Mouse (Mus musculus) liver, embryonic 12.5 days (tissue): ENCODE measurements around the gene Malrd1. TPM values are rescaled to one million over a fixed set of nuclear protein-coding genes. Genes with fewer than 3 reads are reported as not detected.

Experiments
- ATAC-seq: fragments of 200-750 bp; cut with Nextera tagmentation; 2 replicates; pipeline ENCODE4 v1.8.0; 2017; ENCODE audit warnings: moderate number of reproducible peaks, mild to moderate bottlenecking, moderate library complexity
- H3K27ac ChIP-seq: fragments of 300-500 bp; sonication (generic); 2 replicates; pipeline ENCODE4 v1.5.1; 2016; ENCODE audit warnings: mild to moderate bottlenecking
- H3K27me3 ChIP-seq: fragments of 300-500 bp; sonication (generic); replicated peaks from 2 replicates; pipeline ENCODE4 v1.6.1; 2016; ENCODE audit warnings: mild to moderate bottlenecking, moderate library complexity
- H3K36me3 ChIP-seq: fragments of 300-500 bp; sonication (generic); 2 replicates; pipeline ENCODE4 v1.6.1; 2016; ENCODE audit warnings: mild to moderate bottlenecking, moderate library complexity
- H3K4me1 ChIP-seq: fragments of 300-500 bp; sonication (generic); 2 replicates; pipeline ENCODE4 v1.6.1; 2016
- H3K4me2 ChIP-seq: fragments of 300-500 bp; sonication (generic); 2 replicates; pipeline ENCODE4 v1.6.1; 2016; ENCODE audit warnings: mild to moderate bottlenecking, moderate library complexity
- H3K4me3 ChIP-seq: fragments of 300-500 bp; sonication (generic); 2 replicates; pipeline ENCODE4 v1.5.1; 2016; ENCODE audit warnings: mild to moderate bottlenecking, moderate library complexity
- H3K9ac ChIP-seq: fragments of 300-500 bp; sonication (generic); 2 replicates; pipeline ENCODE4 v1.6.1; 2016; ENCODE audit warnings: mild to moderate bottlenecking, moderate library complexity
- H3K9me3 ChIP-seq: fragments of 300-500 bp; sonication (generic); replicated peaks from 2 replicates; pipeline ENCODE4 v1.6.1; 2016; ENCODE audit warnings: mild to moderate bottlenecking, moderate library complexity
- WGBS: fragments of 180-500 bp; shearing (Covaris S2); methylation state at CpG from one replicate; pipeline ENCODE4 v1.1.7; 2016; ENCODE audit not compliant: insufficient replicate concordance; 5-methylcytosine and 5-hydroxymethylcytosine counted together
- polyA plus RNA-seq: library from polyadenylated mRNA; unstranded; fragments of >200 nt; fragmentation: Nextera tagmentation; extraction: Ambion mirVana; gene quantifications from 2 replicates; pipeline ENCODE4 v1.2.1, GENCODE M21; 2016

Malrd1 gene
- polyA plus RNA-seq, 1 experiment from 2014 or later: not detected

DNA sequence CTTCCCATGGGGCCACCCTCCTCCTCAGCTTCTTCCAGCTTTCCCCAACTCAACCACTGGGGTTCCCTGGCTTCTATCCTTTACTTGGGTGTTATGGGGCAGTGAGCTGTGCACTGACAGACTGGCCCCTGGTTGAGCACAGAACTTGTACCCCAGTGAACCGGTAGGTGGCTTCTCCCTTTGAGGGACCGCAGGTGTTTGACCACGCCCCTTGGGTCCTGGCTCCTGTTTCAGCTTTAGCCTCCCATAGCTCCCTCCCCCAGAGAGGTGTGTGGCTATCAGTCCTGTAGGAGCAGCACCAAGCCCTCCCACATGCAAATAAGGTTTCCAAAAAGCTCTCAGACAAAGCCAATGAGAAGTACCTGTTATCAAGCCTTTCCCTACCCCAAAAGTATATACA, 584.4 kb downstream of the Malrd1 start:
- WGBS: 38% methylated on average over 3 of the region's 3 CpGs
- H3K27ac ChIP-seq: no peak overlapping the region
- no peak overlapping the region for H3K4me3 ChIP-seq
- H3K9me3 ChIP-seq: no peaks in the 10 kb centered on the region
- no peak overlapping the region for H3K4me2 ChIP-seq
- no peak overlapping the region for H3K9ac ChIP-seq
- H3K27me3 ChIP-seq: no peaks in the 10 kb centered on the region
- H3K36me3 ChIP-seq: no peaks in the 10 kb centered on the region
- no peak for ATAC-seq
- H3K4me1 ChIP-seq: no peaks in the 10 kb centered on the region

DNA sequence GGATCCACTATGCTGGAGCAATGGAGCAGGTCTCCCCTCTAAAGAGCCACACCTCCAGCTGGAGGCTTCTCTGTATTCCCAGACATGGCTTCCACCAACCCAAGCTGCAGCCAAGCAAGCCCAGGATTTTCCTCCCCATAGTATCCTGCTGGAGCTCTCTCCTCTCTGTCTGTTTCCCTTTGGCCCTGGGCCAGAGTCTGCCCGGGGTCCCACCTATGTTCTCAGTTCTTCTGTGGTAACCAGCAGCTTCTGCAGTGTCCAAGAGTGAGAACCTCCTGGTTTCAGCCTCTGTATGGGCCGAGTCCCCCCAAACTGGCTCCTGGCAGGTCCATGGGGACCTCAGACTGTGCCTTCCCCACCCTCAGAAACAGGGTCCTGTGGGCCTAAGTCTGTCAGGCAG, 587.1 kb downstream of the Malrd1 start:
- no peak for ATAC-seq
- 48% methylated on average over 2 of the region's 2 CpGs for WGBS
- Histone ChIP-seq H3K4me3 (no peak overlapping the region), H3K9me3 (no peaks in the 10 kb centered on the region), H3K9ac (no peak overlapping the region), H3K27me3 (no peaks in the 10 kb centered on the region), H3K27ac (no peak overlapping the region), H3K36me3 (no peaks in the 10 kb centered on the region), H3K4me2 (no peak overlapping the region), H3K4me1 (no peaks in the 10 kb centered on the region)

DNA sequence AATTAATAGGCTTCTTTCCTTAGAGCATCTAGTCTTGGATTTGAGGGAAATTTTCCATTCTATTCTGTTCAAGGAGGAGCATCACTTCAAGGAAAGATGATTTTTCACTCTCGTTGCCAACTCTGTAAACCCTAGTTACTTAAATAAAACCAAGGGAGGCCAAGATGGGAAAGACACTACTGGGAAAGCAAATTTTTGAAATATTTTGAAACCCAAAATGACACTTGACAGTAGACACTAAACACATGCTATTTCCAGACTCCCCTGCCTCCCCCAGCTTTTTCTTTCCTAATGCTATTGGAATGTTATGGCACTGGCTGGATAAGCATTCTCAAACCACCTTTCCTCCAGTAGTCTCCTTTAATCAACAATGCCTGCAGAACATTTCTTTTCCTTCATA, 621.7 kb downstream of the Malrd1 start:
- no peak overlapping the region for H3K9ac ChIP-seq
- no peaks in the 10 kb centered on the region for H3K36me3 ChIP-seq
- H3K4me1 ChIP-seq: no peaks in the 10 kb centered on the region
- no peak overlapping the region for H3K4me2 ChIP-seq
- no peak overlapping the region for H3K4me3 ChIP-seq
- no peaks in the 10 kb centered on the region for H3K27me3 ChIP-seq
- H3K27ac ChIP-seq: no peak overlapping the region
- WGBS: 46% methylated on average over 1 of the region's 1 CpGs
- no peaks in the 10 kb centered on the region for H3K9me3 ChIP-seq
- no peak for ATAC-seq

DNA sequence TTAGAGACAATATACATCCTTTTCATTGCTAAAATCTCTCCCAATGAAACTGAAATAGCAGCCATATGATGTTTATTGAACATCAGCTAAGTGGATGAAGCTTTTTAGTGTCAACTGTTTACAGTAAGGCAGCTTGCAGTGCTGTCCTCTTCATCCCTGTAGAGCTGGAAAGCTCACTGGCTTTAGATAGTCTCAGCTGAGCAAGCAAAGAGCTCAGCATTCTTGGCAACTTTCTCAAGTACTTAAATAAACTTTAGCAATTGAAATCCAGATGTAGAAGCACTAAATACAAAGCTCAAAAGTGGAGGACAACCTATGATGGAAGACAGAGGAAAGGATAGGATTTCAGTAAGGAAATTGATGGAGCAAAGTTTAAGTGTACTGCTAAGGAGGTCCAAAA, 626.3 kb downstream of the Malrd1 start:
- Histone ChIP-seq H3K9me3 (no peaks in the 10 kb centered on the region), H3K4me1 (no peaks in the 10 kb centered on the region), H3K27ac (no peak overlapping the region), H3K4me2 (no peak overlapping the region), H3K27me3 (no peaks in the 10 kb centered on the region), H3K36me3 (no peaks in the 10 kb centered on the region), H3K4me3 (no peak overlapping the region), H3K9ac (no peak overlapping the region)
- ATAC-seq: no peak

DNA sequence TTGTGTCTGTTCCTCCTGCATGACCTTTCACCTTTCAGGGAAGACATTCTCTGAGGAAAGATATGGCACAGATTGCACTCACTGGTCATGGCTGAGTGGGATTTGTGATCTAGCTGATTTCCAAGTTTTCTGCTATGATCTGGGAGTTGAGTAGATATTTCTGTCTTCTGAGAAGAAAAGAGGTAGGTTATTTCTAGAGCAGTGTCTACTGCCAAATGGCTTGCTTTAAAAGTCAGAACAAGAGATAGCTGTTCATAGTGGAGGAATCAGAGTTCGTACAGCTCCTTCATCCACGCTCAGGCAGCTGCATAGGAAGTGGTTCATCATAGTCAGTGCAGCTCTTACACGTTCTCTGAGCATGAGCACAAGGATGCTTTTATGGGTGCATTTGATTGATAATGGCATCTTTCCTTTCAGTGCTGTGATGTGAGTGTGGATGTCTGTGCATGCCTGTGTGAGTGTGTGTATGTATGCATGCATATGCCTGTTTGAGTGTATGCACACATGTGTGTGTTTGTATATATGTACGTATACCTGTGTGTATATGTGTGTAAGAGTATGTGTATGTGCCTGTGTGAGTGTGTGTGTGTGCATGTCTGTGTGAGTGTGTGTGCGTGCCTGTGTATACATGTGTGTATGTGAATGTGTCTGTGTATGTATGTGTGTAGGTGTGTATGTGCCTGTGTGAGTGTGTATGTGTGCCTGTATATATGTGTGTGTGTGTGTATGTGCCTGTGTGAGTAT, 637.1 kb downstream of the Malrd1 start:
- ATAC-seq: no peak
- WGBS: 67% methylated on average over 5 of the region's 5 CpGs
- no peaks in the 10 kb centered on the region for H3K9me3 ChIP-seq

DNA sequence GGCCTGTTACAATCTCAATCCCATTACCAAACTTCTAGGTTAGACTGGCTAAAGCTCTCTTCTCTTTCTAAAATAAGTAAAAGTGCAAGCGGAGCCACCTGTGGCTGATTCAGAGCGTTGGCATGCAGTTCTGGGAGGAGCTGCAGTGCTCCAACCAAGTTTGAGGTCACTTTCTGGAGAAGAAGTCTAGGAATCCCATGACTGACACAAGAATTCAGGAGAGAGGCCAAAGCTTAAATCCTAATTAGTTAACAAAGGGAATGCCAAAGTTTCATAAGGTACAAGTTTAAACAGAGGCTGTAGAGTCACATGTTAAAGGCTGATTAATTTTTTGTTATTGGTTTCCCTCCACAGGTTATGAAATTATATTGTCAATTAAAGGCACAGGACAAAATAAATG, 642.3 kb downstream of the Malrd1 start:
- WGBS: 42% methylated on average over 2 of the region's 2 CpGs
- Histone ChIP-seq H3K4me1 (no peaks in the 10 kb centered on the region), H3K4me3 (no peak overlapping the region), H3K27me3 (no peaks in the 10 kb centered on the region), H3K4me2 (no peak overlapping the region), H3K9me3 (no peaks in the 10 kb centered on the region), H3K27ac (no peak overlapping the region), H3K9ac (no peak overlapping the region), H3K36me3 (no peaks in the 10 kb centered on the region)
- no peak for ATAC-seq

More for the DNA sequence above, 637.1 kb downstream of the Malrd1 start:
- Histone ChIP-seq H3K4me2 (no peak overlapping the region), H3K4me1 (no peaks in the 10 kb centered on the region), H3K27me3 (no peaks in the 10 kb centered on the region), H3K27ac (no peak overlapping the region), H3K9ac (no peak overlapping the region), H3K36me3 (no peaks in the 10 kb centered on the region), H3K4me3 (no peak overlapping the region)

DNA sequence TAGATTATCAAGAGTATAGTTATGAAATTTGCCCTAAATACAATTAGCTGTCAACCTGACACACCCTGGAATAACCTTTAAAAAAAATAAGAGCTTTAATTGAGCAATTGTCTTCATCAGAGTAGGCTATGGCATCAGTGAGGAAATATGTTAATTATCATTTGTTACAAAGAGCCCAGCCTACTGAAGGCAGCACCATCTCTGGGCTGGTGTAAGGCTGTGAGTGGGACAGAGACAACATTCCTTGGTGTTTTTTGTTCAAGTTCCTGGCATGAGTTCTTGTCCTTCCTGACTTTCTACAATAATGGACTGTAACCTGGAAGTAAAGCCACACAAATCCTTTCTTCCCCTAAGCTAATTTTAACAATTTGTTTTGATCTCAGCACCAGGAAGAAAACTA, 645.8 kb downstream of the Malrd1 start:
- Histone ChIP-seq H3K9ac (no peak overlapping the region), H3K36me3 (no peaks in the 10 kb centered on the region)
- no peak for ATAC-seq

DNA sequence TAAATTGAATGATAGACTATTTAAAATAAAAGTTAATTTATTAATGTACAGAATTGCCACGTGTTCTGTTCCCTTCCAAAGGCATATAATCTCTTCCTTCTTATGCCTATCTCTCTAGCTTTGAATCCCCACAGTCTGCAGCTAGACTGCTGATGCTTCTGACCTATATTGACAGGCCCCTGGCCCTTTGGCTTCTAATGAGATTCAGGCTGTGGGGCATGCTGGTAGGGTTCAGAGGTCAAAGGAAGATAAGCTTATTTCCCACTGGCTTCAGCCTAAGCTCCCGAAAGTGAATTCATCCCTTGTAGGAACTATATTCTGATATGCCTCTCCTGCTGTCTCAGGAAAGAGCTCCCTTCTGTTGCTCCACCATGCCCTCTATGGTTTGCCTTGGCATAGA, 647.1 kb downstream of the Malrd1 start:
- ATAC-seq: no peak
- Histone ChIP-seq H3K9me3 (no peaks in the 10 kb centered on the region), H3K27ac (no peak overlapping the region), H3K36me3 (no peaks in the 10 kb centered on the region), H3K27me3 (no peaks in the 10 kb centered on the region), H3K4me1 (no peaks in the 10 kb centered on the region), H3K9ac (no peak overlapping the region), H3K4me3 (no peak overlapping the region), H3K4me2 (no peak overlapping the region)
- 23% methylated on average over 2 of the region's 2 CpGs for WGBS

More for the DNA sequence above, 645.8 kb downstream of the Malrd1 start:
- no peaks in the 10 kb centered on the region for H3K4me1 ChIP-seq
- H3K9me3 ChIP-seq: no peaks in the 10 kb centered on the region
- H3K27ac ChIP-seq: no peak overlapping the region
- no peak overlapping the region for H3K4me2 ChIP-seq
- no peak overlapping the region for H3K4me3 ChIP-seq
- H3K27me3 ChIP-seq: no peaks in the 10 kb centered on the region

DNA sequence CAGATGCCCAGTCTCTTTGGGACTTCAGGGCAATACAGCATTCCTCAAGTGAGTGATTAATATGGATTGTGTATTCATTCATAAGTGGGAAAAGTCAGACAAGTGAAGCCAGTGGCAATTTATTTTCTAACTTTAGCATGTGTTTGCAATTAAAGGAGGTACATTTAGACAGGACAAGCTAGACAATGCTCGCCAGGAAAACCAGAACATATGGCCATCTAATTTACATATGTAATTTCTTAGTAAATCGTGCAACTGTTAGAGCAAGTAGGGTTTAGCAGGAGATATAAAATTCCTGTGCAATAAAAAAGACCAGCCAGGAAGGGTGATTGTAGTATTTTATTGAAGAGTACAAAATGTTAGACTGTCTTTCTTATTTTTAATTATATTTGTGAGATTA, 655.9 kb downstream of the Malrd1 start:
- Histone ChIP-seq H3K36me3 (no peaks in the 10 kb centered on the region), H3K27me3 (no peaks in the 10 kb centered on the region), H3K4me3 (no peak overlapping the region), H3K4me1 (no peaks in the 10 kb centered on the region), H3K9me3 (no peaks in the 10 kb centered on the region), H3K4me2 (no peak overlapping the region), H3K9ac (no peak overlapping the region), H3K27ac (no peak overlapping the region)
- no peak for ATAC-seq
- 56% methylated on average over 2 of the region's 2 CpGs for WGBS

DNA sequence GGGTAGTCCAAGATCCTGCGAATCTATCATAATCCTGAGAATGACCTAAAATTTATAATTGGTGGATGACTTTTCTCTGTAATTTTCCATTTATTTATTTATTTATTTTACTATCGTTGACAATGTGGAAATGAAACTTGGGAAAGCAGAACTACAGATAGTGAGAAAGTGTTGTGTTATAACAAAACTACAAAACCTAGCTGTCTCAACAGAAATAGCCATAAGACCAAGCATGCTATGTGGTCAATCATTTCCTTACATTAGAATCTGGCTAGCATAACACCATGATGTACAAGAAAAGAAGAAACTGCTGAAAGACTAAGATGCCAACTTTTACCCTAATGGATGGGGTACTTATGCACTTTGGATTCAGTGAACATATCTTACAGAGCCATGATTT, 656.9 kb downstream of the Malrd1 start:
- Histone ChIP-seq H3K9me3 (no peaks in the 10 kb centered on the region), H3K27me3 (no peaks in the 10 kb centered on the region), H3K27ac (no peak overlapping the region), H3K4me2 (no peak overlapping the region), H3K9ac (no peak overlapping the region), H3K4me3 (no peak overlapping the region), H3K4me1 (no peaks in the 10 kb centered on the region), H3K36me3 (no peaks in the 10 kb centered on the region)
- ATAC-seq: no peak
- 61% methylated on average over 2 of the region's 2 CpGs for WGBS

DNA sequence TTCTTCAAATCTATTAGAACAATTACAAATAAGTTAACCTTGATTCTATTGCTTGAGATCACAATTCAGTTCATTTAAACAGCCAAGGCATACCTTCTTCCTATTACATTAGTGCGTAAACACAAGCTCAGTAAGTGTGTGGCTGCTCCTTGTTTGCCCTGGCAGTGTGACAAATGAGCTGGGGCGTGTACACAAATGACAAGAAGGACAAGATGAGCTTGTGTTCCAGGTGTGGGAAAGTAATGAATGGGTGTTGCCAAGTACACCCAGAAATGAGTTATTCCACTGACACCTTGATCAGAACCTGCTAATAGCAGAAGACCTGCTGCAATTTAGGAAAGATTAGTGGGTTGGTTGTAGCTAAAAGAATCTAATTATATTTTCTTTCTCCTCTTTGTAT, 683.7 kb downstream of the Malrd1 start:
- no peaks in the 10 kb centered on the region for H3K27me3 ChIP-seq
- no peaks in the 10 kb centered on the region for H3K4me1 ChIP-seq
- H3K4me3 ChIP-seq: no peak overlapping the region
- WGBS: 56% methylated on average over 2 of the region's 2 CpGs
- ATAC-seq: no peak
- H3K4me2 ChIP-seq: no peak overlapping the region
- no peak overlapping the region for H3K9ac ChIP-seq
- no peak overlapping the region for H3K27ac ChIP-seq
- H3K36me3 ChIP-seq: no peaks in the 10 kb centered on the region
- H3K9me3 ChIP-seq: no peaks in the 10 kb centered on the region

DNA sequence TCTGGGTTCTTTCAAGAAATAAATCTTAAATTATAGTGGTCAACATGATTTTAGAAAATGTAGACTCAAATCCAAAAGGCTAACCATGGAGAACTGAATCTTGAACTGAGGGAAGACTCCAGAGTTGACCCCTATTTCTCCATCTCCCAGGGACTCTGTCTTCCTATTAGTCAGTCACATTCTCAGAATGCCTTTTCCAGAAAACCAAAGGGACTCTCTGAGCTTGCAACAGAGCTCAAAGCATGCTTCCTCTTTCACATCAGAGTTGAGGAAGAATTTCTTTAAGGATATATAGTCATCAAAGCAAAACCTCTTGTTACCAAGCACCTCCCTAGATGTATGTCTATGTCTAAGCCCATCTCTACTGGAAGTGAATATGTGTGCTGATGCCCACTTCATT, 686.5 kb downstream of the Malrd1 start:
- ATAC-seq: no peak
- Histone ChIP-seq H3K27ac (no peak overlapping the region), H3K9ac (no peak overlapping the region)

DNA sequence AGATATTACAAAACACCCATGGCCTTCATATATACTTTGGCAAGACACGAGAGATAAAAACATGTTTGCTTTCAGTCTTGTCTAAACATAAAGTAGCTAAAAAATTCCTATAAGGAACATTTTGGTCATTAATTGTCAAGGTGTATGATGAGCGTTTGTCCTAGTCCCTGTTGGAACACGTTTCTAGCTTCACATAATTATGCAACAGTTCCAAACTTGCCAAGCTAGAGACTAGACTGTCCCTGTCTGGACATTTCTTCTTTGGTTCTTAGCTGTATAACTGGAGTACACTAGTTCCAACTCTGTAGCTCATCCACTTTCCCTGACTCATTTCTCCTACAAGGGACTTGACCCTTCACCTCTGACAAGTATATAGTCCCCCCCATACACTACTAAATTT, 687.8 kb downstream of the Malrd1 start:
- no peak overlapping the region for H3K4me2 ChIP-seq
- no peak for ATAC-seq
- WGBS: 61% methylated on average over 3 of the region's 3 CpGs

More for the DNA sequence above, 686.5 kb downstream of the Malrd1 start:
- H3K27me3 ChIP-seq: no peaks in the 10 kb centered on the region
- H3K4me1 ChIP-seq: no peaks in the 10 kb centered on the region
- H3K4me3 ChIP-seq: no peak overlapping the region
- no peaks in the 10 kb centered on the region for H3K36me3 ChIP-seq
- H3K4me2 ChIP-seq: no peak overlapping the region
- H3K9me3 ChIP-seq: no peaks in the 10 kb centered on the region

More for the DNA sequence above, 687.8 kb downstream of the Malrd1 start:
- Histone ChIP-seq H3K4me1 (no peaks in the 10 kb centered on the region), H3K36me3 (no peaks in the 10 kb centered on the region), H3K27ac (no peak overlapping the region), H3K9ac (no peak overlapping the region), H3K4me3 (no peak overlapping the region), H3K9me3 (no peaks in the 10 kb centered on the region), H3K27me3 (no peaks in the 10 kb centered on the region)
